Mouse (Mus musculus) MEL (cell line): ENCODE data around the gene Higd2a. TPM values are rescaled to one million over a fixed set of nuclear protein-coding genes. Genes with fewer than 3 reads are reported as not detected.

Experiments used
- DNase-seq: peaks from one replicate; pipeline ENCODE4 v3.0.0; 2011; ENCODE audit warnings: low read depth, low spot score
- H3K27ac ChIP-seq: 2 replicates; pipeline ENCODE4 v1.5.1; 2012; ENCODE audit warnings: low read depth, mild to moderate bottlenecking, control low read depth, low read length, moderate library complexity; ENCODE audit not compliant: control insufficient read depth
- H3K27me3 ChIP-seq, 2 experiments: fragments of 150-350 bp in 1 of 2; sonication (generic) in 1 of 2; 2 replicates each; pipeline ENCODE4 v1.6.1; 2012; ENCODE audit warnings: low read length in 2 of 2, mild to moderate bottlenecking in 2 of 2, improper control_type of control experiment in 1 of 2, moderate library complexity in 1 of 2; ENCODE audit not compliant: insufficient read depth in 2 of 2, control insufficient read depth in 1 of 2
- H3K36me3 ChIP-seq, 2 experiments: 2 replicates each; pipeline ENCODE4 v1.6.1; 2012 to 2014; ENCODE audit warnings: low read length in 2 of 2, improper control_type of control experiment in 1 of 2, inconsistent platforms in 1 of 2, mild to moderate bottlenecking in 1 of 2; ENCODE audit not compliant: insufficient read depth in 2 of 2, control insufficient read depth in 1 of 2
- H3K4me1 ChIP-seq, 2 experiments: fragments of 150-350 bp in 1 of 2; sonication (generic) in 1 of 2; 2 replicates each; pipeline ENCODE4 v1.6.1; 2012; ENCODE audit warnings: low read length in 2 of 2, improper control_type of control experiment in 1 of 2, mild to moderate bottlenecking in 1 of 2; ENCODE audit not compliant: insufficient read depth in 2 of 2, control insufficient read depth in 1 of 2
- H3K4me3 ChIP-seq, 2 experiments: fragments of 150-350 bp in 1 of 2; sonication (generic) in 1 of 2; 2 replicates each; pipeline ENCODE4 v1.5.1; 2012; ENCODE audit warnings: low read depth in 2 of 2, low read length in 2 of 2, mild to moderate bottlenecking in 2 of 2, moderate library complexity in 2 of 2, control low read depth in 1 of 2, improper control_type of control experiment in 1 of 2; ENCODE audit not compliant: control insufficient read depth in 1 of 2, insufficient read depth in 1 of 2
- H3K79me2 ChIP-seq: 2 replicates; pipeline ENCODE4 v1.6.1; 2012; ENCODE audit warnings: mild to moderate bottlenecking, low read length, moderate library complexity; ENCODE audit not compliant: control insufficient read depth, poor library complexity, insufficient read depth
- H3K9ac ChIP-seq: 2 replicates; pipeline ENCODE4 v1.6.1; 2012; ENCODE audit warnings: low read depth, mild to moderate bottlenecking, control low read depth, low read length, moderate library complexity; ENCODE audit not compliant: control insufficient read depth, poor library complexity, severe bottlenecking
- H3K9me3 ChIP-seq: fragments of 150-350 bp; sonication (generic); replicated peaks from 2 replicates; pipeline ENCODE4 v1.6.1; 2012; ENCODE audit warnings: mild to moderate bottlenecking, low read length, improper control_type of control experiment, moderate library complexity; ENCODE audit not compliant: insufficient read depth
- BHLHE40 ChIP-seq: IDR thresholded peaks from 2 replicates; pipeline ENCODE4 v1.6.1; 2012; ENCODE audit warnings: low read depth, mild to moderate bottlenecking, inconsistent platforms, low read length, improper control_type of control experiment, borderline replicate concordance
- CHD1 ChIP-seq: IDR thresholded peaks from 2 replicates; pipeline ENCODE4 v1.6.1; 2012; ENCODE audit warnings: low read depth, mild to moderate bottlenecking, inconsistent platforms, low read length, improper control_type of control experiment
- CHD2 ChIP-seq: IDR thresholded peaks from 2 replicates; pipeline ENCODE4 v1.6.1; 2011; ENCODE audit warnings: low read length, improper control_type of control experiment
- CTCF ChIP-seq, 3 experiments: IDR thresholded peaks in 2 of 3; conservative IDR thresholded peaks in 1 of 3; 2 replicates each; pipeline ENCODE4 v1.5.1; 2011 to 2012; ENCODE audit warnings: low read length in 3 of 3, low read depth in 2 of 3, mild to moderate bottlenecking in 2 of 3, improper control_type of control experiment in 1 of 3, inconsistent platforms in 1 of 3, mixed read lengths in 1 of 3, moderate library complexity in 1 of 3; ENCODE audit not compliant: control insufficient read depth in 1 of 3, insufficient read depth in 1 of 3, poor library complexity in 1 of 3, severe bottlenecking in 1 of 3
- E2F4 ChIP-seq: IDR thresholded peaks from 2 replicates; pipeline ENCODE4 v1.6.1; 2011; ENCODE audit warnings: low read depth, low read length, improper control_type of control experiment, borderline replicate concordance
- ELF1 ChIP-seq: IDR thresholded peaks from 2 replicates; pipeline ENCODE4 v1.6.1; 2014; ENCODE audit warnings: low read depth, mild to moderate bottlenecking, inconsistent platforms, low read length, improper control_type of control experiment, moderate library complexity
- EP300 ChIP-seq, 2 experiments: IDR thresholded peaks; 2 replicates each; pipeline ENCODE4 v1.6.1; 2011; ENCODE audit warnings: improper control_type of control experiment in 2 of 2, low read length in 2 of 2, low read depth in 1 of 2, mild to moderate bottlenecking in 1 of 2
- ETS1 ChIP-seq: IDR thresholded peaks from 2 replicates; pipeline ENCODE4 v1.6.1; 2012; ENCODE audit warnings: low read depth, mild to moderate bottlenecking, inconsistent platforms, low read length, improper control_type of control experiment, moderate library complexity
- GABPA ChIP-seq: IDR thresholded peaks from 2 replicates; pipeline ENCODE4 v1.6.1; 2012; ENCODE audit warnings: low read depth, mild to moderate bottlenecking, inconsistent platforms, low read length, improper control_type of control experiment, moderate library complexity
- GATA1 ChIP-seq: IDR thresholded peaks from 2 replicates; pipeline ENCODE4 v1.6.1; 2011; ENCODE audit warnings: low read depth, low read length, improper control_type of control experiment
- HCFC1 ChIP-seq: IDR thresholded peaks from 2 replicates; pipeline ENCODE4 v1.6.1; 2012; ENCODE audit warnings: low read depth, mild to moderate bottlenecking, inconsistent platforms, low read length, improper control_type of control experiment, moderate library complexity
- JUND ChIP-seq: IDR thresholded peaks from 2 replicates; pipeline ENCODE4 v1.6.1; 2011; ENCODE audit warnings: low read depth, mild to moderate bottlenecking, improper control_type of control experiment, low read length
- KAT2A ChIP-seq: conservative IDR thresholded peaks from 2 replicates; pipeline ENCODE4 v1.6.1; 2012; ENCODE audit warnings: low read depth, low read length, improper control_type of control experiment, inconsistent platforms
- MAFK ChIP-seq: IDR thresholded peaks from 2 replicates; pipeline ENCODE4 v1.6.1; 2011; ENCODE audit warnings: low read depth, mild to moderate bottlenecking, low read length, improper control_type of control experiment, borderline replicate concordance
- MAX ChIP-seq: IDR thresholded peaks from 2 replicates; pipeline ENCODE4 v1.6.1; 2011; ENCODE audit warnings: low read length, improper control_type of control experiment
- MAZ ChIP-seq: IDR thresholded peaks from 2 replicates; pipeline ENCODE4 v1.6.1; 2012; ENCODE audit warnings: low read depth, mild to moderate bottlenecking, inconsistent platforms, low read length, improper control_type of control experiment
- MEF2A ChIP-seq: IDR thresholded peaks from 2 replicates; pipeline ENCODE4 v1.6.1; 2014; ENCODE audit warnings: low read depth, mild to moderate bottlenecking, inconsistent platforms, low read length, improper control_type of control experiment; ENCODE audit not compliant: poor library complexity, insufficient replicate concordance, severe bottlenecking; ENCODE audit errors: extremely low read depth
- MXI1 ChIP-seq: IDR thresholded peaks from 2 replicates; pipeline ENCODE4 v1.6.1; 2011; ENCODE audit warnings: mild to moderate bottlenecking, low read depth, low read length, improper control_type of control experiment
- MYB ChIP-seq: IDR thresholded peaks from 2 replicates; pipeline ENCODE4 v1.6.1; 2011; ENCODE audit warnings: mild to moderate bottlenecking, low read depth, low read length, improper control_type of control experiment
- MYC ChIP-seq: IDR thresholded peaks from 2 replicates; pipeline ENCODE4 v1.6.1; 2011; ENCODE audit warnings: low read depth, mild to moderate bottlenecking, low read length, improper control_type of control experiment, moderate library complexity
- NELFE ChIP-seq: IDR thresholded peaks from 2 replicates; pipeline ENCODE4 v1.6.1; 2011; ENCODE audit warnings: low read depth, low read length, improper control_type of control experiment
- NRF1 ChIP-seq: IDR thresholded peaks from 2 replicates; pipeline ENCODE4 v1.6.1; 2014; ENCODE audit warnings: low read depth, mild to moderate bottlenecking, inconsistent platforms, low read length, improper control_type of control experiment, moderate library complexity; ENCODE audit not compliant: poor library complexity, insufficient read depth, severe bottlenecking
- POLR2A ChIP-seq, 2 experiments: IDR thresholded peaks; 2 replicates each; pipeline ENCODE4 v1.6.1; 2011 to 2012; ENCODE audit warnings: low read length in 2 of 2, mild to moderate bottlenecking in 2 of 2, control low read depth in 1 of 2, improper control_type of control experiment in 1 of 2, low read depth in 1 of 2, moderate library complexity in 1 of 2; ENCODE audit not compliant: control insufficient read depth in 1 of 2, insufficient read depth in 1 of 2, poor library complexity in 1 of 2
- POLR2AphosphoS5 ChIP-seq: IDR thresholded peaks from 2 replicates; pipeline ENCODE4 v1.6.1; 2012; ENCODE audit warnings: low read depth, borderline replicate concordance, mild to moderate bottlenecking, inconsistent platforms, low read length, moderate library complexity, mixed read lengths
- RAD21 ChIP-seq: IDR thresholded peaks from 2 replicates; pipeline ENCODE4 v1.6.1; 2011; ENCODE audit warnings: mild to moderate bottlenecking, low read depth, low read length, improper control_type of control experiment
- RCOR1 ChIP-seq: IDR thresholded peaks from 2 replicates; pipeline ENCODE4 v1.6.1; 2012; ENCODE audit warnings: low read depth, mild to moderate bottlenecking, inconsistent platforms, low read length, improper control_type of control experiment
- SIN3A ChIP-seq: IDR thresholded peaks from 2 replicates; pipeline ENCODE4 v1.6.1; 2012; ENCODE audit warnings: low read length, improper control_type of control experiment, inconsistent platforms
- SMC3 ChIP-seq: IDR thresholded peaks from 2 replicates; pipeline ENCODE4 v1.6.1; 2011; ENCODE audit warnings: low read depth, low read length, improper control_type of control experiment
- TAL1 ChIP-seq: IDR thresholded peaks from 2 replicates; pipeline ENCODE4 v1.6.1; 2012; ENCODE audit warnings: mild to moderate bottlenecking, inconsistent platforms, low read length, moderate library complexity, mixed read lengths
- UBTF ChIP-seq: IDR thresholded peaks from 2 replicates; pipeline ENCODE4 v1.6.1; 2012; ENCODE audit warnings: low read depth, mild to moderate bottlenecking, inconsistent platforms, low read length, improper control_type of control experiment, moderate library complexity, borderline replicate concordance; ENCODE audit not compliant: insufficient read depth
- USF2 ChIP-seq, 2 experiments: IDR thresholded peaks; 2 replicates each; pipeline ENCODE4 v1.6.1; 2011 to 2012; ENCODE audit warnings: improper control_type of control experiment in 2 of 2, low read length in 2 of 2, borderline replicate concordance in 1 of 2, inconsistent platforms in 1 of 2, low read depth in 1 of 2, mild to moderate bottlenecking in 1 of 2; ENCODE audit not compliant: insufficient read depth in 1 of 2
- ZC3H11A ChIP-seq: IDR thresholded peaks from 2 replicates; pipeline ENCODE4 v1.6.1; 2012; ENCODE audit warnings: low read depth, mild to moderate bottlenecking, inconsistent platforms, low read length, improper control_type of control experiment
- ZKSCAN1 ChIP-seq: IDR thresholded peaks from 2 replicates; pipeline ENCODE4 v1.6.1; 2012; ENCODE audit warnings: low read depth, mild to moderate bottlenecking, inconsistent platforms, low read length, improper control_type of control experiment, moderate library complexity
- ZNF384 ChIP-seq: IDR thresholded peaks from 2 replicates; pipeline ENCODE4 v1.6.1; 2012; ENCODE audit warnings: low read depth, mild to moderate bottlenecking, inconsistent platforms, low read length, improper control_type of control experiment
- polyA plus RNA-seq, 2 experiments: library from polyadenylated mRNA; stranded (reverse) in 1 of 2; unstranded in 1 of 2; fragments of >175 nt in 1 of 2; fragments of >200 nt in 1 of 2; gene quantifications; 2 replicates each; pipeline versions ENCODE4 v1.2.1 to v1.2.4; 2012; ENCODE audit warnings: low replicate concordance in 2 of 2, low read depth in 1 of 2; ENCODE audit not compliant: insufficient read length in 2 of 2, insufficient read depth in 1 of 2, missing spikeins in 1 of 2
- total RNA-seq: library from RNA; depleted of rRNA; stranded (reverse); fragments of 300-350 nt; gene quantifications from 2 replicates; pipeline ENCODE4 v1.2.3, GENCODE M21; 2012; rRNA removed

The Higd2a gene
- total RNA-seq (54.0 and 59.8 TPM in 2 replicates), polyA plus RNA-seq (100 to 1,000 TPM in 1 of 2 experiments, not detected in 1; 131 TPM)

DNA sequence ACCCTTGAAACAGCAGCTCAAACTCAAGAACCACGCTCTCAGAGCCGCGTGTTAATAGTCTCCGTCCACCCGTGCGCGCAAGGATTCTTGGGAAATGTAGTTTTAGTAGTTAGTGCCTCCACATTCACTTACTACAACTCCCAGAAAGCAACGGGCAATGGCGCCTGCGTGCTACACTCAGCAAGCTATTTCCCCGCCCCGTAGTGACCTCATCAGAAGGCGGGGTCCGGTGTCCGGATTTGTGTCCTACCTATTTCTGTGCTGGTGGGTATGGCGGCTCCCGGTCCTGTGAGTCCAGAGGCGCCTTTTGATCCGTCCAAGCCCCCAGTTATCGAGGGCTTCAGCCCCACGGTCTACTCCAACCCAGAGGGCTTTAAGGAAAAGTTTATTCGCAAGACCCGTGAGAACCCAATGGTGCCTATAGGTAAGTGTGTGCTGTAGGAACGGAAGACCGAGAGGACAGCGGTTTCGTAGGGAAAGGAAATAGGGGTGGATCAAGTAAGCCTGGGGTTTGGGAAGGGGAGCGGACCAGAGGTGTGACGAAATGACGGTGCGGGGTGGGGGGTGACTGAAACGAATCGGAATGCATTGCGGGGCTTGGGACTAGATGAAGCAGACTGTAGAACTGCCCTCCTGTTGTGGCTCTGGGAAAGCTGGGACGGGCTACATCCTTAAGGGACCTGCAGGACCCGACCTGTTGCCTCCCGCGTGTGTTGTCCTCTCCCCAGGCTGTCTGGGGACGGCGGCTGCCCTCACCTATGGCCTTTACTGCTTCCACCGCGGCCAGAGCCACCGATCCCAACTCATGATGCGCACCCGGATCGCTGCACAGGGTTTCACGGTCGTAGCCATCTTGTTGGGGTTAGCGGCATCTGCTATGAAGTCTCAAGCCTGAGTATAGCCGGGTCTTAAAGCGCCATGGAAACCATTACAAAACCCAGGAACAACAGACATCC, at the start of gene Higd2a, which contains the start of gene Nop16:
Gene Higd2a (plus strand): TSS at position 212 of the 956 bp plus-strand sequence.
Gene Nop16 (minus strand): TSS at position 95 of the 956 bp plus-strand sequence.
- peak within 1 kb of the TSS; percentile 79 for H3K27ac ChIP-seq
- H3K36me3 ChIP-seq, result peaks cover 10 to 12% of the 10 kb centered on the region in 2 experiments
- peaks cover 2 to 15% of the 10 kb centered on the region in 2 experiments; a peak in 3 of 4 replicates for H3K4me1 ChIP-seq
- H3K27me3 ChIP-seq, result no peaks in the 10 kb centered on the region
- DNase-seq, result peak; percentile 99
- no peaks in the 10 kb centered on the region for H3K9me3 ChIP-seq
- H3K4me3 ChIP-seq, result peak within 1 kb of the TSS; percentile 86 to 87
- peak within 1 kb of the TSS; percentile 76 for H3K9ac ChIP-seq
- peaks cover 30% of the 10 kb centered on the region for H3K79me2 ChIP-seq
- TF ChIP-seq MYB (no peak), NELFE (peak; percentile 91), UBTF (no peak), ZNF384 (no peak), RAD21 (no peak), ZC3H11A (no peak), MYC (peak; percentile 99), MXI1 (peak; percentile 99), NRF1 (peak; percentile 77), E2F4 (no peak; the same call in 1 of the 2 replicates), EP300 (IDR thresholded peaks at IDR 0.05; ENCODE audit: low read depth in 1 of 2, low read length in 2 of 2) (0 out of 4 replicates have a peak, but pooled peaks of 1 of the 2 experiments have one; percentile 8), MEF2A (peak; percentile 49; the same call in 1 of the 2 replicates), JUND (no peak), TAL1 (no peak), POLR2A (IDR thresholded peaks at IDR 0.05; ENCODE audit: control insufficient read depth in 1 of 2, insufficient read depth in 1 of 2, low read depth in 1 of 2, low read length in 2 of 2, poor library complexity in 1 of 2) (peak; percentile 76 to 86), SMC3 (no peak), RCOR1 (no peak), ETS1 (peak; percentile 30; the same call in 1 of the 2 replicates), GATA1 (no peak), CHD2 (no peak), GABPA (no peak), MAX (peak; percentile 92), MAFK (no peak), SIN3A (peak; percentile 95), CTCF (IDR thresholded peaks at IDR 0.05 in 2 of 3, conservative IDR thresholded peaks at IDR 0.05 in 1 of 3; ENCODE audit: control insufficient read depth in 1 of 3, insufficient read depth in 1 of 3, low read depth in 2 of 3, low read length in 3 of 3, poor library complexity in 1 of 3, severe bottlenecking in 1 of 3) (no peak), MAZ (peak; percentile 65), BHLHE40 (no peak), HCFC1 (peak; percentile 94), KAT2A (peak; percentile 85), ELF1 (peak; percentile 63), CHD1 (no peak; the same call in 1 of the 2 replicates), USF2 (IDR thresholded peaks at IDR 0.05; ENCODE audit: borderline replicate concordance in 1 of 2, insufficient read depth in 1 of 2, low read depth in 1 of 2, low read length in 2 of 2) (no peak), POLR2AphosphoS5 (no peak), ZKSCAN1 (no peak; the same call in 1 of the 2 replicates)
